Mouse (Mus musculus): ENCODE measurements around the gene Etnk1. TPM values are rescaled to one million over a fixed set of nuclear protein-coding genes. Genes with fewer than 3 reads are reported as not detected.
"Not testable (repeated sequence)": the region's sequence is repeated elsewhere in the genome, so short reads cannot be mapped to it uniquely, and the experiment has no call there.

The Etnk1 gene
- polyA plus RNA-seq, 1 experiment from 2014 or later, result 64.1 TPM

- Histone ChIP-seq H3K36me3 (ENCODE audit: control insufficient read depth, insufficient read depth, low read length) (no peaks in the 10 kb centered on the region), H3K9me3 (ENCODE audit: control insufficient read depth, low read length) (no peaks in the 10 kb centered on the region), H3K4me2 (ENCODE audit: low read depth, low read length) (no peak overlapping the region), H3K4me1 (ENCODE audit: control insufficient read depth, insufficient read depth, low read length) (no peaks in the 10 kb centered on the region), H3K9ac (replicated peaks; ENCODE audit: low read depth, low read length) (no peak overlapping the region), H3K27me3 (ENCODE audit: control insufficient read depth, insufficient read depth, low read length) (no peaks in the 10 kb centered on the region), H3K27ac (ENCODE audit: low read depth, low read length) (no peak overlapping the region), H3K4me3 (ENCODE audit: low read depth, low read length) (no peak overlapping the region)
- peak; percentile 41; the same call in 1 of the 2 replicates for ATAC-seq (ENCODE audit: low read depth)
- 58% methylated on average over 7 of the region's 7 CpGs for WGBS
Measured at GRCm38 (mm10) chr6:143145051-143145450, 22.0 kb upstream of the Etnk1 start.

DNA sequence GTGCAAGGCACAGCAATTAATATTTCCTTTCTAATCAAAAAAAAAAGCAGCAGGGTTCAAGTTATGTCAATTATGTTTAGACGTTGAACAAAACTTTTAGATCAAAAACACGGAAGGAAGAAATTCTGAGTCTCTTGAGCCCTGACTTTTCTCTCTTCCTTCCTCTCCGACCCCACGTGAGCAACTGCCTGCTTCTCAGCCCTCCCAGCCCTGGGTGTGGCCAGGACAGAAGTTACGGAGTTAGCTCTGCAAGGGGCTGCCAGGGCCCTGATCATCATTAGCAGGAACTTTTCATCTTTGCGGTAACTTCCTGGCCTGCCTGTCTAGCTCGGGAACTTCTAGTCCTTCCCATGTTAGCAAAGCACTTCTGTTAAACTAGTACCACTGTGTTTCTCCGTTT lies 20.3 kb upstream of the Etnk1 start:
- H3K4me3 ChIP-seq (ENCODE audit: low read depth, low read length), result no peak overlapping the region
- no peak for ATAC-seq (ENCODE audit: low read depth)
- no peaks in the 10 kb centered on the region for H3K27me3 ChIP-seq (ENCODE audit: control insufficient read depth, insufficient read depth, low read length)

DNA sequence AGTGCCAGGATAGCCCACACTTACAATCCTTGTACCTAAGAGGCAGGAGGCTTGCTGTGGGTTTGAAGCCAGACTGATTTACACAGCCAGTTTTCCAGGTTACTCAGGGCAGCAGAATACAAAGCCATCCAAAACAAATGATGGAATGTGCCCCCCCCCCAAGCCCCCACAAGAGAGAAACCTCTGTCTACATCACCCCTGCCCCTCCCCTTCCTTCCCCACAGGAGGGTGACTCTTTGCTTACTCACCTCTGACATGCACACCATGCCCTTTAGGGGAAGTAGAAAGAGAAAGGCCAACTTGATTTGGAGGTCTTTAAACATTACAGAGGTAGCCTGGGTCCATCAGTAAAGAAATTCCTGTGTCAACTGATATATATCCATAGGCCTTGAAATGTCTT lies 18.2 kb upstream of the Etnk1 start:
- H3K9ac ChIP-seq (replicated peaks; ENCODE audit: low read depth, low read length), result no peak overlapping the region
- no peak overlapping the region for H3K4me2 ChIP-seq (ENCODE audit: low read depth, low read length)
- H3K27ac ChIP-seq (ENCODE audit: low read depth, low read length), result no peak overlapping the region
- no peak overlapping the region for H3K4me3 ChIP-seq (ENCODE audit: low read depth, low read length)
- H3K4me1 ChIP-seq (ENCODE audit: control insufficient read depth, insufficient read depth, low read length), result peaks cover 2% of the 10 kb centered on the region; the same call in 1 of the 2 replicates
- no peaks in the 10 kb centered on the region for H3K27me3 ChIP-seq (ENCODE audit: control insufficient read depth, insufficient read depth, low read length)
- no peaks in the 10 kb centered on the region for H3K9me3 ChIP-seq (ENCODE audit: control insufficient read depth, low read length)
- no peak for ATAC-seq (ENCODE audit: low read depth)
- no peaks in the 10 kb centered on the region for H3K36me3 ChIP-seq (ENCODE audit: control insufficient read depth, insufficient read depth, low read length)

More for the DNA sequence above, 20.3 kb upstream of the Etnk1 start:
- 69% methylated on average over 8 of the region's 8 CpGs for WGBS
- Histone ChIP-seq H3K9ac (replicated peaks; ENCODE audit: low read depth, low read length) (no peak overlapping the region), H3K27ac (ENCODE audit: low read depth, low read length) (no peak overlapping the region), H3K9me3 (ENCODE audit: control insufficient read depth, low read length) (no peaks in the 10 kb centered on the region), H3K4me2 (ENCODE audit: low read depth, low read length) (no peak overlapping the region), H3K36me3 (ENCODE audit: control insufficient read depth, insufficient read depth, low read length) (no peaks in the 10 kb centered on the region), H3K4me1 (ENCODE audit: control insufficient read depth, insufficient read depth, low read length) (no peaks in the 10 kb centered on the region)

- 71% methylated on average over 5 of the region's 5 CpGs for WGBS
- no peaks in the 10 kb centered on the region for H3K36me3 ChIP-seq (ENCODE audit: control insufficient read depth, insufficient read depth, low read length)
- peaks cover 2% of the 10 kb centered on the region; the same call in 1 of the 2 replicates for H3K4me1 ChIP-seq (ENCODE audit: control insufficient read depth, insufficient read depth, low read length)
- no peak overlapping the region for H3K4me2 ChIP-seq (ENCODE audit: low read depth, low read length)
- H3K27ac ChIP-seq (ENCODE audit: low read depth, low read length), result no peak overlapping the region
- no peaks in the 10 kb centered on the region for H3K9me3 ChIP-seq (ENCODE audit: control insufficient read depth, low read length)
- no peak overlapping the region for H3K4me3 ChIP-seq (ENCODE audit: low read depth, low read length)
- H3K9ac ChIP-seq (replicated peaks; ENCODE audit: low read depth, low read length), result no peak overlapping the region
- no peak for ATAC-seq (ENCODE audit: low read depth)
- no peaks in the 10 kb centered on the region for H3K27me3 ChIP-seq (ENCODE audit: control insufficient read depth, insufficient read depth, low read length)
Measured at GRCm38 (mm10) chr6:143149766-143150291, 17.2 kb upstream of the Etnk1 start.

- not testable (repeated sequence) for ATAC-seq (ENCODE audit: low read depth); H3K27me3 ChIP-seq (ENCODE audit: control insufficient read depth, insufficient read depth, low read length); H3K4me2 ChIP-seq (ENCODE audit: low read depth, low read length); H3K4me3 ChIP-seq (ENCODE audit: low read depth, low read length); H3K9me3 ChIP-seq (ENCODE audit: control insufficient read depth, low read length); H3K27ac ChIP-seq (ENCODE audit: low read depth, low read length); H3K36me3 ChIP-seq (ENCODE audit: control insufficient read depth, insufficient read depth, low read length); H3K9ac ChIP-seq (replicated peaks; ENCODE audit: low read depth, low read length); H3K4me1 ChIP-seq (ENCODE audit: control insufficient read depth, insufficient read depth, low read length)
- WGBS, result 70% methylated on average over 10 of the region's 10 CpGs
Measured at GRCm38 (mm10) chr6:143151081-143151995, 15.7 kb upstream of the Etnk1 start.

GRCm38 (mm10) chr6:143152321-143152827 lies 14.6 kb upstream of the Etnk1 start:
- no peak overlapping the region for H3K27ac ChIP-seq (ENCODE audit: low read depth, low read length)
- H3K4me3 ChIP-seq (ENCODE audit: low read depth, low read length), result no peak overlapping the region
- peaks cover 2% of the 10 kb centered on the region; the same call in 1 of the 2 replicates for H3K4me1 ChIP-seq (ENCODE audit: control insufficient read depth, insufficient read depth, low read length)
- peak; percentile 49; the same call in 1 of the 2 replicates for ATAC-seq (ENCODE audit: low read depth)
- H3K9ac ChIP-seq (replicated peaks; ENCODE audit: low read depth, low read length), result no peak overlapping the region
- H3K36me3 ChIP-seq (ENCODE audit: control insufficient read depth, insufficient read depth, low read length), result no peaks in the 10 kb centered on the region
- H3K9me3 ChIP-seq (ENCODE audit: control insufficient read depth, low read length), result no peaks in the 10 kb centered on the region
- WGBS, result 9% methylated on average over 9 of the region's 9 CpGs
- no peaks in the 10 kb centered on the region for H3K27me3 ChIP-seq (ENCODE audit: control insufficient read depth, insufficient read depth, low read length)
- H3K4me2 ChIP-seq (ENCODE audit: low read depth, low read length), result no peak overlapping the region

DNA sequence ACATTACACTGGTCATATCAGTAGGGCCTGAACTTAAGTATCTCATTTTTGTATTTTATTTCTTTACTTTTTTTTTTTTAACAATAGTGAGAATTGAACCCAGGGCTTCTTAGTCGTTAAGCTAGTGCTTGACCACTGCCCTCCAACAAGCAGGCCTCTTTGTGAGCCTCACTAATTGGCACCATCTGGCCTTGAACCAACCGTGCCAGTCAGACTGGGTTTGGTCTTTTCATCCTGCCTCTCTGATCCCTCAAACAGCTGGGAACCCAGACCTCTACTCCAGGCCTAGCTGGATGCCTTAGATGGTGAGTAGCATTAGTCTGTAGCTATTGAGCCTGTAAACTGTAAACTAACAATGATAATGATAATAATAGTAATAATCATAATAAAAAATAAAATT lies 13.9 kb upstream of the Etnk1 start:
- H3K9ac ChIP-seq (replicated peaks; ENCODE audit: low read depth, low read length), result no peak overlapping the region
- H3K4me1 ChIP-seq (ENCODE audit: control insufficient read depth, insufficient read depth, low read length), result peaks cover 2% of the 10 kb centered on the region; the same call in 1 of the 2 replicates
- no peak overlapping the region for H3K27ac ChIP-seq (ENCODE audit: low read depth, low read length)
- no peak for ATAC-seq (ENCODE audit: low read depth)
- H3K4me3 ChIP-seq (ENCODE audit: low read depth, low read length), result no peak overlapping the region
- H3K27me3 ChIP-seq (ENCODE audit: control insufficient read depth, insufficient read depth, low read length), result no peaks in the 10 kb centered on the region
- no peaks in the 10 kb centered on the region for H3K36me3 ChIP-seq (ENCODE audit: control insufficient read depth, insufficient read depth, low read length)
- 16% methylated on average over 2 of the region's 2 CpGs for WGBS
- H3K4me2 ChIP-seq (ENCODE audit: low read depth, low read length), result no peak overlapping the region
- H3K9me3 ChIP-seq (ENCODE audit: control insufficient read depth, low read length), result no peaks in the 10 kb centered on the region

DNA sequence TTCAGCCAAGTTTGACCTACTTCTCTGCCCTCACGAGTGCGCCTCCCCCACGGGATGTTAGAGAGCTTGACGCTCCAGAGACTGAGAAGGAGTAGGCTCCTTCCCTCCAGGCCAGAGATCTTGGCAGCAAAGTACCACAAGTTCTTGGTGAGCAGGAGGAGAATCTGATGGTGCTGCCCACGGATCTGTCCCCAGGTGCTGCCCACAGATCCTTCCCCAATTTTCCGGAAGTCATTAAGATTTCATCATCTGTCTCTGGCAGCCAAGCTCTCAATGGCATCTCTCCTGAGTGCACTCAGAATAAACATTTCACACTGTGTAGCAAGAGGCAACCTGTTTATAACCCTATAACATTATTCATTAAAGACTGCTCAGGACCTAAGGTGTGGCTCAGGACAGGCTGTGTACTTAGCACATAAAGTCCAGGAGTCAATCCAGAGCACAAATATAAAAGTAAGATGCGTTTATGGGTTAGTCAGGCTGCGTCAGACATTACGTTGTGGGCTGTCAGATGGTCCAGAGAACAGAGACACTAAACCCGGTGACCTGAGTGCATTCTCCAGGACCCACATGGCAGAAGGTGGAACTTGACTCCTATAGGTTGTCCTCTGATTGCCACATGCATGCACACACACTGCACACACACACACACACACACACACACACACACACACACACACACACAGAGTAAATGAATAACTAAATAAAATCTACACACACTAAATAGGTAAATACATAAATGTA lies 13.1 kb upstream of the Etnk1 start:
- Histone ChIP-seq H3K9ac (replicated peaks; ENCODE audit: low read depth, low read length) (no peak overlapping the region), H3K36me3 (ENCODE audit: control insufficient read depth, insufficient read depth, low read length) (no peaks in the 10 kb centered on the region), H3K9me3 (ENCODE audit: control insufficient read depth, low read length) (no peaks in the 10 kb centered on the region), H3K4me3 (ENCODE audit: low read depth, low read length) (no peak overlapping the region), H3K4me2 (ENCODE audit: low read depth, low read length) (no peak overlapping the region), H3K27ac (ENCODE audit: low read depth, low read length) (no peak overlapping the region), H3K27me3 (ENCODE audit: control insufficient read depth, insufficient read depth, low read length) (no peaks in the 10 kb centered on the region), H3K4me1 (ENCODE audit: control insufficient read depth, insufficient read depth, low read length) (peaks cover 2% of the 10 kb centered on the region; the same call in 1 of the 2 replicates)
- peak; percentile 38; the same call in 1 of the 2 replicates for ATAC-seq (ENCODE audit: low read depth)
- WGBS, result 74% methylated on average over 10 of the region's 10 CpGs

All from neural tube, embryonic 14.5 days (tissue).